Mouse (Mus musculus): ENCODE measurements around the gene Nfasc.

DNA sequence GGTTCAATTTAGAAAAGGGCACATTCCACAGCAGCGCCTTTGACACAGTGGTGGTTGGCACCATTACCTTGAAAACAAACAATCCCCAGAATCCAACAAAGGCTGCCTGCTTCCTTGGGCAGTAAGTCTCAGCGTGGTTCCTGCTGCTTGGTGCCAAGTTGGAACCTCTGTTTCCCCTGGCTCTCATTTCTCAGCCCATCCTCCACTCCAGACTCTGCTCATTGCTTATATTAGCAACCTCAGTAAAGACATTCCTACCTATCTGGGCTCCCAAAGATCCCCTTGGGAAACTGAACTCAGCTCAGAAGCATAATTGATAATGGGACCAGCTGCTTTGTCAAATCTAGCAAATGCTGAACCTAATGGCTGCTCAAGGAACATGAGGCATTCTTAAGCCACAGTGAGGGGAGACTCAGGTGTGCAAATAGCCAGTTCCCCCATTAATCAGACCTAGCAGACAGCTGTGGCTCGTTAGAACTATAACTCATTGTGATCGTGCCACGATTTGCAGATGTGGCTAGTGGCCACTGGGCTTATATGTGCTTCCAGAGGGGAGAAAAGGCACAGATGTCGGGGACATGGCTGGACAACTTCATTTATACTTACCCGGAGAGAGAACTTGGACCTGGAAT, 115.4 kb downstream of the Nfasc start:
- TF ChIP-seq POLR2A (IDR thresholded peaks at IDR 0.05; ENCODE audit: borderline replicate concordance, control insufficient read depth, low read depth, low read length) (no peak), CTCF (IDR thresholded peaks at IDR 0.05; ENCODE audit: control insufficient read depth, insufficient read depth, low read length) (no peak)
